Mouse (Mus musculus): ENCODE measurements around the gene Hs6st3.

The Hs6st3 gene

GRCm38 (mm10) chr14:119918281-119919034 lies 780.3 kb downstream of the Hs6st3 start:
- 61% methylated on average over 6 of the region's 6 CpGs for WGBS

DNA sequence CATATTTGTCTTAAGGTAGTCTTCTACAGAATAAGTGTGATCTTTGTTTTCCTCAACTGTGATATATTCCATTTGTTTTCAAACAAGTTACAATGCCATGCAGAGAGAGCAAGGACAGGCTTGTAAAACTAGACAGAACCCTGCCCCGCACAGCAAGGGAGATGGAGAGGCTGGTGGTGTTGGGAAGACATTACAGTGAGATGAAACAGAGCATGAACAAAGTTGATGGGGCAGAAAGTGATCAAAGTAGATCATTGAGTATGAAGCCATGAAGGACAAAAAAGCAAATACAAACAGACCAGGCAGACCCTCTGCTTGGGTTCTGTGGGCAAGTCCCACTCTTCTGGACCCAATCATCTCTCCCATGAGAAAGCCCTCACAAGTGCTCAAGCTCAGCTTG lies 781.0 kb downstream of the Hs6st3 start:
- WGBS = 89% methylated on average over 1 of the region's 1 CpGs

Measured in cerebral cortex, adult 2 months (tissue).